Mouse (Mus musculus) liver, embryonic 13.5 days (tissue): ENCODE data around the gene Nup188. TPM values are rescaled to one million over a fixed set of nuclear protein-coding genes. Genes with fewer than 3 reads are reported as not detected.

ENCODE experiments used
- ATAC-seq: fragments of 200-750 bp; cut with Nextera tagmentation; 2 replicates; pipeline ENCODE4 v1.8.0; 2017; ENCODE audit warnings: low read depth, mild to moderate bottlenecking, moderate number of reproducible peaks, moderate library complexity
- DNase-seq: peaks from one replicate; pipeline ENCODE4 v3.0.0; 2022
- H3K27ac ChIP-seq: fragments of 300-500 bp; sonication (generic); 2 replicates; pipeline ENCODE4 v1.5.1; 2015; ENCODE audit warnings: moderate library complexity, mild to moderate bottlenecking, inconsistent platforms
- H3K27me3 ChIP-seq: fragments of 300-500 bp; sonication (generic); 2 replicates; pipeline ENCODE4 v1.6.1; 2015; ENCODE audit warnings: mild to moderate bottlenecking, inconsistent platforms
- H3K36me3 ChIP-seq: fragments of 300-500 bp; sonication (generic); 2 replicates; pipeline ENCODE4 v1.6.1; 2015; ENCODE audit warnings: mild to moderate bottlenecking, inconsistent platforms
- H3K4me1 ChIP-seq: fragments of 300-500 bp; sonication (generic); replicated peaks from 2 replicates; pipeline ENCODE4 v1.6.1; 2015; ENCODE audit warnings: inconsistent platforms
- H3K4me2 ChIP-seq: fragments of 300-500 bp; sonication (generic); 2 replicates; pipeline ENCODE4 v1.6.1; 2015; ENCODE audit warnings: inconsistent platforms, mild to moderate bottlenecking, moderate library complexity
- H3K4me3 ChIP-seq: fragments of 300-500 bp; sonication (generic); replicated peaks from 2 replicates; pipeline ENCODE4 v1.5.1; 2015; ENCODE audit warnings: mild to moderate bottlenecking, inconsistent platforms
- H3K9ac ChIP-seq: fragments of 300-500 bp; sonication (generic); 2 replicates; pipeline ENCODE4 v1.6.1; 2015; ENCODE audit warnings: mild to moderate bottlenecking, inconsistent platforms
- H3K9me3 ChIP-seq: fragments of 300-500 bp; sonication (generic); replicated peaks from 2 replicates; pipeline ENCODE4 v1.6.1; 2016; ENCODE audit warnings: inconsistent platforms
- WGBS: fragments of 180-500 bp; shearing (Covaris S2); methylation state at CpG from one replicate; pipeline ENCODE4 v1.1.7; 2015; ENCODE audit not compliant: insufficient replicate concordance; 5-methylcytosine and 5-hydroxymethylcytosine counted together
- polyA plus RNA-seq: library from polyadenylated mRNA; unstranded; fragments of >200 nt; fragmentation: Nextera tagmentation; extraction: Ambion mirVana; gene quantifications from 2 replicates; pipeline ENCODE4 v1.2.1, GENCODE M21; 2015

The Nup188 gene
- polyA plus RNA-seq, 1 experiment from 2014 or later = 15.5 TPM

- peaks cover 42% of the 10 kb centered on the region for H3K4me1 ChIP-seq
- no peaks in the 10 kb centered on the region for H3K27me3 ChIP-seq
- H3K4me2 ChIP-seq = peak overlapping the region; percentile 98
- peak overlapping the region; percentile 77 for H3K27ac ChIP-seq
- H3K9ac ChIP-seq = peak overlapping the region; percentile 84
- peaks cover 5% of the 10 kb centered on the region for H3K36me3 ChIP-seq
- ATAC-seq (0 out of 2 replicates have a peak, but pooled peaks have one; percentile 5), DNase-seq (no peak)
- H3K4me3 ChIP-seq = peak overlapping the region; percentile 78
- 53% methylated on average over 8 of the region's 8 CpGs for WGBS
- peaks cover 4% of the 10 kb centered on the region; the same call in 1 of the 2 replicates for H3K9me3 ChIP-seq
These were observed 71.6 kb downstream of the Nup188 start for GRCm38 (mm10) chr2:30357552-30358510.

GRCm38 (mm10) chr2:30358533-30359531 is 72.6 kb downstream of the Nup188 start, which contains the start of gene Sh3glb2:
Gene Sh3glb2, minus strand, starts transcription at chr2:30359337.
- Histone ChIP-seq H3K4me3 (peak within 1 kb of the TSS; percentile 78), H3K9me3 (peaks cover 5% of the 10 kb centered on the region; the same call in 1 of the 2 replicates), H3K9ac (peak within 1 kb of the TSS; percentile 84), H3K36me3 (peaks cover under 1% of the 10 kb centered on the region; the same call in 1 of the 2 replicates), H3K27me3 (no peaks in the 10 kb centered on the region), H3K27ac (peak within 1 kb of the TSS; percentile 77), H3K4me2 (peak within 1 kb of the TSS; percentile 98), H3K4me1 (peaks cover 45% of the 10 kb centered on the region)
- ATAC-seq (peak; percentile 59), DNase-seq (peak; percentile 75)
- 2% methylated on average over 72 of the region's 73 CpGs for WGBS

- H3K9me3 ChIP-seq = peaks cover 5% of the 10 kb centered on the region; the same call in 1 of the 2 replicates
- ATAC-seq (no peak), DNase-seq (no peak)
- H3K4me3 ChIP-seq = no peak overlapping the region
- H3K36me3 ChIP-seq = no peaks in the 10 kb centered on the region
- 82% methylated on average over 10 of the region's 10 CpGs for WGBS
- no peak overlapping the region for H3K27ac ChIP-seq
- no peaks in the 10 kb centered on the region for H3K27me3 ChIP-seq
- peaks cover 57% of the 10 kb centered on the region for H3K4me1 ChIP-seq
- no peak overlapping the region for H3K4me2 ChIP-seq
- H3K9ac ChIP-seq = no peak overlapping the region
These were observed 74.4 kb downstream of the Nup188 start for GRCm38 (mm10) chr2:30360626-30361025.

- no peak overlapping the region for H3K4me2 ChIP-seq
- peaks cover 5% of the 10 kb centered on the region; the same call in 1 of the 2 replicates for H3K9me3 ChIP-seq
- 76% methylated on average over 5 of the region's 5 CpGs for WGBS
- H3K9ac ChIP-seq = no peak overlapping the region
- peaks cover 47% of the 10 kb centered on the region for H3K4me1 ChIP-seq
- ATAC-seq (no peak), DNase-seq (no peak)
- H3K27ac ChIP-seq = no peak overlapping the region
- no peaks in the 10 kb centered on the region for H3K27me3 ChIP-seq
- H3K36me3 ChIP-seq = peaks cover 10% of the 10 kb centered on the region
- no peak overlapping the region for H3K4me3 ChIP-seq
These were observed 76.7 kb downstream of the Nup188 start for GRCm38 (mm10) chr2:30362865-30363264.

- Histone ChIP-seq H3K36me3 (peaks cover 22% of the 10 kb centered on the region), H3K9ac (peak within 1 kb of the TSS; percentile 81), H3K9me3 (peaks cover 5% of the 10 kb centered on the region; the same call in 1 of the 2 replicates), H3K27ac (peak within 1 kb of the TSS; percentile 76), H3K4me3 (peak within 1 kb of the TSS; percentile 73), H3K4me1 (peaks cover 37% of the 10 kb centered on the region), H3K4me2 (peak within 1 kb of the TSS; percentile 94), H3K27me3 (no peaks in the 10 kb centered on the region)
- DNase-seq (peak; percentile 100), ATAC-seq (peak; percentile 96)
- under 1% methylated on average over 54 of the region's 54 CpGs for WGBS
These were observed 77.8 kb downstream of the Nup188 start, which contains the start of gene Miga2 for GRCm38 (mm10) chr2:30363773-30364650. Gene Miga2, plus strand, starts transcription at chr2:30364233.

- DNase-seq (no peak), ATAC-seq (no peak)
- Histone ChIP-seq H3K9me3 (peaks cover 5% of the 10 kb centered on the region; the same call in 1 of the 2 replicates), H3K27ac (peak overlapping the region; percentile 76), H3K4me1 (peaks cover 30% of the 10 kb centered on the region), H3K4me3 (peak overlapping the region; percentile 73), H3K9ac (peak overlapping the region; percentile 81), H3K4me2 (peak overlapping the region; percentile 94), H3K36me3 (peaks cover 37% of the 10 kb centered on the region), H3K27me3 (no peaks in the 10 kb centered on the region)
- 77% methylated on average over 2 of the region's 2 CpGs for WGBS
These were observed 79.3 kb downstream of the Nup188 start for GRCm38 (mm10) chr2:30365281-30366069.

- Histone ChIP-seq H3K4me2 (peak overlapping the region; percentile 94; the same call in 1 of the 2 replicates), H3K9me3 (peaks cover 5% of the 10 kb centered on the region; the same call in 1 of the 2 replicates), H3K36me3 (peaks cover 44% of the 10 kb centered on the region), H3K27ac (peak overlapping the region; percentile 53), H3K4me3 (no peak overlapping the region), H3K27me3 (no peaks in the 10 kb centered on the region), H3K4me1 (peaks cover 34% of the 10 kb centered on the region), H3K9ac (no peak overlapping the region)
- WGBS = 68% methylated on average over 5 of the region's 5 CpGs
- DNase-seq = no peak
- no peak for ATAC-seq
These were observed 80.0 kb downstream of the Nup188 start for GRCm38 (mm10) chr2:30366203-30366602.

- DNase-seq (no peak), ATAC-seq (no peak)
- peaks cover 89% of the 10 kb centered on the region for H3K36me3 ChIP-seq
- H3K27ac ChIP-seq = no peak overlapping the region
- 88% methylated on average over 8 of the region's 8 CpGs for WGBS
- no peaks in the 10 kb centered on the region for H3K27me3 ChIP-seq
- H3K4me1 ChIP-seq = peaks cover 5% of the 10 kb centered on the region; the same call in 1 of the 2 replicates
- no peak overlapping the region for H3K9ac ChIP-seq
- H3K4me3 ChIP-seq = no peak overlapping the region
- no peak overlapping the region for H3K4me2 ChIP-seq
- no peaks in the 10 kb centered on the region for H3K9me3 ChIP-seq
These were observed 85.3 kb downstream of the Nup188 start for GRCm38 (mm10) chr2:30371544-30371943.

GRCm38 (mm10) chr2:30372726-30373125 is 86.5 kb downstream of the Nup188 start:
- Histone ChIP-seq H3K36me3 (peaks cover 92% of the 10 kb centered on the region), H3K27me3 (no peaks in the 10 kb centered on the region)

More at GRCm38 (mm10) chr2:30372726-30373125, 86.5 kb downstream of the Nup188 start:
- H3K4me3 ChIP-seq = no peak overlapping the region
- H3K4me2 ChIP-seq = no peak overlapping the region
- 88% methylated on average over 5 of the region's 5 CpGs for WGBS
- ATAC-seq = no peak
- H3K27ac ChIP-seq = no peak overlapping the region
- no peaks in the 10 kb centered on the region for H3K9me3 ChIP-seq
- 0 out of 2 replicates have a peak, but pooled peaks cover 5% of the 10 kb centered on the region for H3K4me1 ChIP-seq
- no peak overlapping the region for H3K9ac ChIP-seq
- no peak for DNase-seq
